Mouse (Mus musculus) forebrain, embryonic 10.5 days (tissue): Measurements from ENCODE around the gene Kank2. TPM values are rescaled to one million over a fixed set of nuclear protein-coding genes. Genes with fewer than 3 reads are reported as not detected.

Experiments used
- microRNA-seq: library from miRNA; unstranded; fragments of <30 nt; microRNA quantifications from one replicate; pipeline ENCODE4, GENCODE M21; 2017
- polyA plus RNA-seq: library from polyadenylated mRNA; unstranded; fragments of >200 nt; fragmentation: Nextera tagmentation; extraction: Ambion mirVana; gene quantifications from 2 replicates; pipeline ENCODE4 v1.2.1, GENCODE M21; 2016

The Kank2 gene
- polyA plus RNA-seq, 1 experiment from 2014 or later = 8.6 TPM

Small RNA genes within 50 kb of the gene (microRNA-seq; reads per million reads assigned to microRNA genes)
- 5.1 reads per million, percentile 12 among the genes with 10 or more reads in this experiment for gene Mir7083

Other genes starting within 250 kb of the Kank2 start
- gene Timm29, start 206.0 kb downstream of the Kank2 start, polyA plus RNA-seq = 31.4 and 32.3 TPM in 2 replicates
- 19.0 and 20.4 TPM in 2 replicates for gene Yipf2, start 205.9 kb downstream of the Kank2 start, polyA plus RNA-seq
- gene Smarca4, start 182.6 kb downstream of the Kank2 start, polyA plus RNA-seq = 147 and 149 TPM in 2 replicates
- gene Ldlr, start 75.3 kb downstream of the Kank2 start, polyA plus RNA-seq = 58.5 and 60.0 TPM in 2 replicates
- 196 and 197 TPM in 2 replicates for gene Spc24, start 38.4 kb downstream of the Kank2 start, polyA plus RNA-seq
- gene Angptl8, start 36.8 kb upstream of the Kank2 start, polyA plus RNA-seq = 0.62 and 0.94 TPM in 2 replicates
- 24.2 and 24.7 TPM in 2 replicates for gene Dock6, start 53.9 kb upstream of the Kank2 start, polyA plus RNA-seq
- gene Rab3d, start 119.4 kb upstream of the Kank2 start, polyA plus RNA-seq = 5.1 and 5.3 TPM in 2 replicates
- gene Ccdc159, start 128.7 kb upstream of the Kank2 start, polyA plus RNA-seq = 3.5 and 3.6 TPM in 2 replicates
- 32.0 and 33.7 TPM in 2 replicates for gene Tmem205, start 128.8 kb upstream of the Kank2 start, polyA plus RNA-seq
- gene Plppr2, start 138.3 kb upstream of the Kank2 start, polyA plus RNA-seq = 9.0 and 11.5 TPM in 2 replicates
- gene Swsap1, start 157.0 kb upstream of the Kank2 start, polyA plus RNA-seq = 7.2 and 9.6 TPM in 2 replicates
- 10.2 and 10.8 TPM in 2 replicates for gene Epor, start 164.8 kb upstream of the Kank2 start, polyA plus RNA-seq
- gene Rgl3, start 190.7 kb upstream of the Kank2 start, polyA plus RNA-seq = 4.7 and 5.2 TPM in 2 replicates
- 4.6 and 5.0 TPM in 2 replicates for gene Ccdc151, start 203.9 kb upstream of the Kank2 start, polyA plus RNA-seq
- 109 and 110 TPM in 2 replicates for gene Prkcsh, start 204.1 kb upstream of the Kank2 start, polyA plus RNA-seq